Mouse (Mus musculus): Measurements from ENCODE around the gene Tmem107.

Gene Tmem107

DNA sequence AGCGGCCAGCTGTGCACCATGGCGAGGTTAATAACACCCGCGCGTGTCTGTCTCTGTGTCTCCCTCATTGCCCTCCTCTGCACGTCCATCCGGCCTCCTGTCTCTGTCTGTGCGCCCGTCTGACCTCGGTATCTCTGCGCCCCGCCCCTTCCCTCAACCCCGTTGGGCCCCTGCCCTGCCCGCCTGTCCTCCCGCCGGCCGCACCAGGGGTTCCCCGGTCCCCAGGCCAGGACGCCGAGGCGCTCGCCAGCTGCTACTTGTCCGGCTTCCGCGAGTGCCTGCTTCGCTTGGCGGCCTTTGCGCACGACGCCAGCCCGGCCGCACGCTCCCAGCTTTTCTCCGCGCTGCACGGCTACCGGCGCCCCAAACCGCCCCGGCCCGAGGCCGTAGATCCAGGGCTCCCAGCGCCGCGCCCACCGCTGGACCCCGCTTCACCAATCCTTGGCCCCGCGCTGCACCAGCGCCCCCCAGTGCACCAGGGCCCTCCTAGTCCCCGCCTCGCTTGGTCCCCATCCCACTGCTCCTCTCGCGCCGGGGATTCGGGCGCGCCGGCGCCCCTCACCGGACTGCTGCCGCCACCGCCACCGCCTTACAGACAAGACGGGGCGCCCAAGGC, 51.8 kb downstream of the Tmem107 start, which contains the start of gene 9130213A22Rik:
Gene 9130213A22Rik (minus strand): TSS at position 254 of the 616 bp plus-strand sequence.
- DNase-seq (ENCODE audit: low spot score in 2 of 2), result peak; percentile 74 to 81
